In genomic region chr7:128690796-128691195, GRCm38 (mm10) we compare ENCODE assay signal across 9 mouse cellular contexts. TPM values are rescaled to one million over a fixed set of nuclear protein-coding genes. Genes with fewer than 3 reads are reported as not detected.
DNase-seq lines count a peak whose midpoint lies in the region; ATAC-seq lines count a peak whose summit lies in the region.
"Had no signal": no experiment of that assay in that cellular context is flagged by ENCODE, and none has a peak within 500 bp of the region (broad histone marks: within the 10 kb centered on the region; RNA-seq: fewer than 3 reads in every experiment).

No protein-coding gene starts in this region.

- no peaks in the 10 kb centered on the region for H3K27me3 ChIP-seq in midbrain, embryonic 14.5 days (ENCODE audit: control insufficient read depth, insufficient read depth, low read length)
- H3K27me3 ChIP-seq: CH12.LX had no signal

- H3K4me3 ChIP-seq in midbrain, embryonic 14.5 days (replicated peaks; ENCODE audit: low read depth, low read length), result peak overlapping the region; percentile 45

- H3K36me3 ChIP-seq in midbrain, embryonic 14.5 days (ENCODE audit: control insufficient read depth, insufficient read depth, low read length), result peaks cover 45% of the 10 kb centered on the region

- H3K27ac ChIP-seq in midbrain, embryonic 14.5 days (replicated peaks; ENCODE audit: low read depth, low read length), result peak overlapping the region; percentile 80

- peak overlapping the region; percentile 56 for H3K4me2 ChIP-seq in midbrain, embryonic 14.5 days (ENCODE audit: low read length)

- 10% methylated on average over 7 of the region's 7 CpGs for whole genome bisulfite sequencing in midbrain, embryonic 14.5 days

- peaks cover 7% of the 10 kb centered on the region; the same call in 1 of the 2 replicates for H3K4me1 ChIP-seq in midbrain, embryonic 14.5 days (ENCODE audit: control insufficient read depth, insufficient read depth, low read length)

- peak; percentile 74 for ATAC-seq in midbrain, embryonic 14.5 days (ENCODE audit: low FRiP score, low TSS enrichment)
- ATAC-seq in inflammation-experienced regulatory T-cells, adult 6 months, result no peak

- peak; percentile 4 for DNase-seq in thymus, postnatal 0 days (ENCODE audit: low spot score)
- DNase-seq in thymus, postnatal 36 days, result no peak
- DNase-seq in induced T-regulatory cell, adult 2 months (ENCODE audit: low read depth), result peak; percentile 46
- peak; percentile 94 for DNase-seq in midbrain, embryonic 14.5 days
- DNase-seq in kidney, postnatal 25 days, result no peak
- DNase-seq in spleen, postnatal 10 days (ENCODE audit: low spot score in 2 of 2), result no peak
- no peak for DNase-seq in ovary, postnatal 10 days (ENCODE audit: low spot score)

- peaks cover 10% of the 10 kb centered on the region for H3K9me3 ChIP-seq in midbrain, embryonic 14.5 days (ENCODE audit: control insufficient read depth, low read length)

- H3K9ac ChIP-seq in midbrain, embryonic 14.5 days (replicated peaks; ENCODE audit: low read length), result peak overlapping the region; percentile 27

RNA-seq across cellular contexts. Expression of gene Mcmbp, which starts 49.5 kb away (rescaled TPM):
- 62.9 and 66.5 TPM in 2 replicates for polyA plus RNA-seq in thymus, postnatal 0 days (2015; fragmentation: Nextera tagmentation; extraction: Ambion mirVana)
- polyA plus RNA-seq in midbrain, embryonic 14.5 days (2014; fragmentation: Nextera tagmentation; extraction: Ambion mirVana), result 60.8 and 61.7 TPM in 2 replicates
- 10 to 100 TPM; 62.1 to 92.0 (median 65.6) TPM for polyA plus RNA-seq in inflammation-experienced regulatory T-cells, adult 6 months (2017; shearing (Covaris generic))

RNA-seq across cellular contexts. Expression of gene Sec23ip, which starts 53.9 kb away (rescaled TPM):
- polyA plus RNA-seq in thymus, postnatal 0 days (2015; fragmentation: Nextera tagmentation; extraction: Ambion mirVana), result 30.5 and 30.8 TPM in 2 replicates
- 33.3 and 39.6 TPM in 2 replicates for polyA plus RNA-seq in midbrain, embryonic 14.5 days (2014; fragmentation: Nextera tagmentation; extraction: Ambion mirVana)
- 10 to 100 TPM; 27.1 to 41.8 (median 35.0) TPM for polyA plus RNA-seq in inflammation-experienced regulatory T-cells, adult 6 months (2017; shearing (Covaris generic))

Comparison
In these comparisons a context has a peak if more than half of its experiments do, and no peak if none do; other contexts are left out.
1. DNase-seq: peak in thymus, postnatal 0 days (single experiment), induced T-regulatory cell, adult 2 months (single experiment) and midbrain, embryonic 14.5 days (single experiment); none in thymus, postnatal 36 days (0 of 2), kidney, postnatal 25 days (0 of 2), spleen, postnatal 10 days (0 of 2) and ovary, postnatal 10 days (single experiment).